Mouse (Mus musculus) ES-E14 (cell line): ENCODE data around the gene Acadl.

ENCODE experiments used
- CHD2 ChIP-seq: IDR thresholded peaks from 2 replicates; pipeline ENCODE4 v1.6.1; 2014; ENCODE audit warnings: mild to moderate bottlenecking, low read depth, low read length, inconsistent platforms
- ZC3H11A ChIP-seq: IDR thresholded peaks from 2 replicates; pipeline ENCODE4 v1.6.1; 2012; ENCODE audit warnings: low read depth, mild to moderate bottlenecking, inconsistent platforms, low read length, borderline replicate concordance
- ZNF384 ChIP-seq: IDR thresholded peaks from 2 replicates; pipeline ENCODE4 v1.6.1; 2012; ENCODE audit warnings: low read depth, low read length, inconsistent platforms

DNA sequence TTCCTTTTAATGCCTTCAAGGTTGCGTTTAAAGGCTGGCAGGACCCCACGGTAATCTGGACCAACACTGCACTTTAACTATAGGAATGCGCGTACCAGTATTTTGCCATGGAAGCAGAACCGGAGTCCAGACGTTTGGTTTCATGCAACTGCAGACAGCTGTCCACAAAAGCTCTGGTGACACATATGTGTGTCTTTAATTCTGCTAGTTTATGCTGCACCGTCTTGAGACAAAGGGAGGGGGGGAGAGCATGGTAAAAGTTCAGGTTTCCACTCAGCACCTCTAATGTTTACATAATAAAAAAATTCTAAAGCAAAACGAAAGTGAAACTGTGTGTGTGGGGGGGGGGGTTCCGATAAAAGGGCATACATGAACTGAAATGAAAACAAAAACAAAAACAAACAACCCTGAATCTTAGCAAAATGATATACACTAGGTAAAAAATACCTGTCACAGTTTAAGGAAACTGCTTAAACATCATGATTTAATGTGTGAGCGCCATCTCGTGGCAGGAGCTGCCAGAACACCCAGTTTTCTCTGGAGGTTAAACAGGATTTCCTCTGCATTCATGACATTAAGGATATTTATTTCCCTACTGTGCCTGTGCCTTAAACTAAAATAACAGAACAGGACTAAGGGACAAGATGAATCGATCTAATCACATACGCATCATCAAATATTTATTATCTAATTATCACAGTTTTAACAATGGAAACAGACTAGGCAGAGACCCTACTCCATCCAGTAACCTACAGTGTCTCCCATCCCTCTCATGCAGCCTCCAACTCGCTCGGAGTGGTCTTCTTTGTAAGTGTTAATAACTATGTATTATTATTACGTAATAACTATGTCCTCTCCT lies 24.7 kb downstream of the Acadl start:
- TF ChIP-seq ZNF384 = no peak
- TF ChIP-seq CHD2 = no peak
- no peak for TF ChIP-seq ZC3H11A
